Mouse (Mus musculus) heart, adult 11 months (tissue): Measurements from ENCODE around the gene Hoxb5.
A peak's percentile ranks its signal among the peaks of the same experiment; 100 is the strongest.

ENCODE experiments used
- DNase-seq: peaks from one replicate; pipeline ENCODE4 v3.0.0; 2022

Hoxb5 gene

GRCm38 (mm10) chr11:96288455-96289221, 14.5 kb upstream of the Hoxb5 start:
- no peak for DNase-seq

GRCm38 (mm10) chr11:96289293-96289692, 13.8 kb upstream of the Hoxb5 start:
- DNase-seq: no peak

- DNase-seq: no peak
Observed at GRCm38 (mm10) chr11:96289837-96290236, 13.3 kb upstream of the Hoxb5 start.

GRCm38 (mm10) chr11:96290705-96291355, 12.3 kb upstream of the Hoxb5 start:
- DNase-seq: no peak

- DNase-seq: no peak
Observed at GRCm38 (mm10) chr11:96291681-96292564, 11.2 kb upstream of the Hoxb5 start, which contains the start of gene Hoxb6. Gene Hoxb6, plus strand, starts transcription at chr11:96292476.

GRCm38 (mm10) chr11:96292565-96293301, 10.4 kb upstream of the Hoxb5 start:
- no peak for DNase-seq

- DNase-seq: no peak
Observed at GRCm38 (mm10) chr11:96293302-96293921, 9.7 kb upstream of the Hoxb5 start.

- DNase-seq: peak; percentile 85
Observed at GRCm38 (mm10) chr11:96294245-96295091, 8.7 kb upstream of the Hoxb5 start.

GRCm38 (mm10) chr11:96295092-96295835, 7.9 kb upstream of the Hoxb5 start:
- no peak for DNase-seq

GRCm38 (mm10) chr11:96296997-96297396, 6.1 kb upstream of the Hoxb5 start:
- DNase-seq: no peak

- no peak for DNase-seq
Observed at GRCm38 (mm10) chr11:96297428-96297827, 5.7 kb upstream of the Hoxb5 start.

GRCm38 (mm10) chr11:96297968-96298635, 5.0 kb upstream of the Hoxb5 start:
- no peak for DNase-seq

- DNase-seq: no peak
Observed at GRCm38 (mm10) chr11:96298895-96299667, 4.1 kb upstream of the Hoxb5 start.

GRCm38 (mm10) chr11:96299781-96300180, 3.4 kb upstream of the Hoxb5 start:
- DNase-seq: no peak

- DNase-seq: no peak
Observed at GRCm38 (mm10) chr11:96300354-96301063, 2.6 kb upstream of the Hoxb5 start.

GRCm38 (mm10) chr11:96301064-96301431, 2.1 kb upstream of the Hoxb5 start:
- no peak for DNase-seq

GRCm38 (mm10) chr11:96301837-96302236, 1.3 kb upstream of the Hoxb5 start:
- DNase-seq: peak; percentile 93

- no peak for DNase-seq
Observed at GRCm38 (mm10) chr11:96302381-96303150, 570 bp upstream of the Hoxb5 start.
